Mouse (Mus musculus) MEL (cell line): Measurements from ENCODE around the gene Bmpr1a.

Experiments used
- EP300 ChIP-seq, 2 experiments: IDR thresholded peaks; 2 replicates each; pipeline ENCODE4 v1.6.1; 2011; ENCODE audit warnings: improper control_type of control experiment in 2 of 2, low read length in 2 of 2, low read depth in 1 of 2, mild to moderate bottlenecking in 1 of 2
- POLR2A ChIP-seq, 2 experiments: IDR thresholded peaks; 2 replicates each; pipeline ENCODE4 v1.6.1; 2011 to 2012; ENCODE audit warnings: low read length in 2 of 2, mild to moderate bottlenecking in 2 of 2, control low read depth in 1 of 2, improper control_type of control experiment in 1 of 2, low read depth in 1 of 2, moderate library complexity in 1 of 2; ENCODE audit not compliant: control insufficient read depth in 1 of 2, insufficient read depth in 1 of 2, poor library complexity in 1 of 2
- USF1 ChIP-seq: IDR thresholded peaks from 2 replicates; pipeline ENCODE4 v1.6.1; 2014; ENCODE audit warnings: low read depth, mild to moderate bottlenecking, inconsistent platforms, low read length, improper control_type of control experiment, moderate library complexity
- ZC3H11A ChIP-seq: IDR thresholded peaks from 2 replicates; pipeline ENCODE4 v1.6.1; 2012; ENCODE audit warnings: low read depth, mild to moderate bottlenecking, inconsistent platforms, low read length, improper control_type of control experiment

- TF ChIP-seq POLR2A (IDR thresholded peaks at IDR 0.05; ENCODE audit: control insufficient read depth in 1 of 2, insufficient read depth in 1 of 2, low read depth in 1 of 2, low read length in 2 of 2, poor library complexity in 1 of 2) (no peak), EP300 (IDR thresholded peaks at IDR 0.05; ENCODE audit: low read depth in 1 of 2, low read length in 2 of 2) (no peak), ZC3H11A (no peak), USF1 (no peak)
Observed at GRCm38 (mm10) chr14:34377121-34377520, 126.0 kb downstream of the Bmpr1a start.
